Mouse (Mus musculus): ENCODE results near the gene Hspbap1.

Hspbap1 gene

GRCm38 (mm10) chr16:35764941-35765340 is 5.2 kb upstream of the Hspbap1 start:
- no peak for DNase-seq

GRCm38 (mm10) chr16:35765449-35765848 is 4.7 kb upstream of the Hspbap1 start:
- DNase-seq, result no peak

GRCm38 (mm10) chr16:35766366-35766765 is 3.8 kb upstream of the Hspbap1 start:
- DNase-seq, result no peak

- no peak for DNase-seq
These were observed 1.7 kb upstream of the Hspbap1 start for GRCm38 (mm10) chr16:35768469-35768784.

- DNase-seq, result peak; percentile 85
These were observed 1.2 kb upstream of the Hspbap1 start, which contains the start of gene Dirc2 for GRCm38 (mm10) chr16:35768785-35769642. Dirc2 (minus strand) TSS chr16:35769356.

GRCm38 (mm10) chr16:35771141-35771540 is 966 bp downstream of the Hspbap1 start:
- DNase-seq, result no peak

GRCm38 (mm10) chr16:35771606-35772005 is 1.4 kb downstream of the Hspbap1 start:
- DNase-seq, result no peak

- DNase-seq, result no peak
These were observed 2.4 kb downstream of the Hspbap1 start for GRCm38 (mm10) chr16:35772598-35772997.

- no peak for DNase-seq
These were observed 5.7 kb downstream of the Hspbap1 start for GRCm38 (mm10) chr16:35775835-35776234.

- DNase-seq, result no peak
These were observed 6.6 kb downstream of the Hspbap1 start for GRCm38 (mm10) chr16:35776737-35777136.

GRCm38 (mm10) chr16:35777768-35778167 is 7.6 kb downstream of the Hspbap1 start:
- no peak for DNase-seq

GRCm38 (mm10) chr16:35779681-35780080 is 9.5 kb downstream of the Hspbap1 start:
- DNase-seq, result no peak

- DNase-seq, result no peak
These were observed 10.9 kb downstream of the Hspbap1 start for GRCm38 (mm10) chr16:35781096-35781495.

- DNase-seq, result no peak
These were observed 11.5 kb downstream of the Hspbap1 start for GRCm38 (mm10) chr16:35781651-35782050.

GRCm38 (mm10) chr16:35782451-35783206 is 12.5 kb downstream of the Hspbap1 start:
- no peak for DNase-seq

- DNase-seq, result no peak
These were observed 13.0 kb downstream of the Hspbap1 start for GRCm38 (mm10) chr16:35783207-35783573.

GRCm38 (mm10) chr16:35784134-35784725 is 14.1 kb downstream of the Hspbap1 start:
- DNase-seq, result no peak

GRCm38 (mm10) chr16:35787163-35787562 is 17.0 kb downstream of the Hspbap1 start:
- no peak for DNase-seq

- no peak for DNase-seq
These were observed 17.5 kb downstream of the Hspbap1 start for GRCm38 (mm10) chr16:35787568-35788189.

GRCm38 (mm10) chr16:35788330-35788729 is 18.2 kb downstream of the Hspbap1 start:
- DNase-seq, result no peak

GRCm38 (mm10) chr16:35791962-35792521 is 21.9 kb downstream of the Hspbap1 start:
- no peak for DNase-seq

GRCm38 (mm10) chr16:35802163-35802562 is 32.0 kb downstream of the Hspbap1 start:
- DNase-seq, result no peak

- DNase-seq, result no peak
These were observed 33.5 kb downstream of the Hspbap1 start for GRCm38 (mm10) chr16:35803723-35804122.

Measured in right cerebral cortex, adult 18-20 months (tissue).